Mouse (Mus musculus) kidney, postnatal 10 days (tissue): ENCODE results near the gene Sesn1.
A peak's percentile ranks its signal among the peaks of the same experiment; 100 is the strongest.

Experiments used
- DNase-seq: peaks from one replicate; pipeline ENCODE4 v3.0.0; 2021; ENCODE audit warnings: mixed read lengths

The Sesn1 gene

DNA sequence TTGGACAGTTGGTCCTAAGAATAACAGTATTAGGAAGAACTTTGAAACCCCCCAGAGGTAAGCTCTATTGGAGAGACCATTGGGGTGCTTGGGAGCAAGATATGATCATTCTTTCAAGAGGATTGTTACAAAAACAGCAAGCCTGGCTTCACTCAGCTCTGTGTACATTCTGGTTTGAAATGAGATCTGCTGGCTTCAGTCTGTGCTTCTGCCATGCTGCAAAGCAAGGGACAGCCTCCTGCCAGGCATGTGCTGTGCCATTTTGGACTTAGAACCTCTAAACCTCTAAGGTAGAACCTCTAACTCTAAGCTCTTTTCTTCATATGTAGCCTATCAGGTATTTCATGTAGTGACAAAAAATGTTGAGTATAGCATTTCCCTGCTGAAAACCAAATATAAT is 65.9 kb downstream of the Sesn1 start:
- no peak for DNase-seq

DNA sequence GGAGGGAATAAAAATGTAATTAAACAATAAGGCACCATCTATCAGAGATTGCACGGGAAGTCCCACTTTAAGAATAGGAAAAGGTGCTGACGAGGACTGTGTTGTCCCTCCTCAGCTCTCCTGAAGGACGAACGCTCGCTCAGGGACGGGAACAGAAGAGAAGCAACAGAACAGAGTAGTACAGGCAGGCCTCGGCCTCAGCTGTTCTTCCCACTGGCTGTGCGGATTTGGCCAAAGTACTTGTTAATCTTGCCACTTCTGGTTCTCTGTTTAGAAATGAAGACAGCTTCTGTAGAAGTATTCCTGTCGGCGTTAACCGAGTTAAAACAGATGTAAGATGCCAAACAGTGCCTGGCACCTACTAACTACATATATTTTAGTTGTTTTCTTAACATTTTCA is 68.6 kb downstream of the Sesn1 start:
- DNase-seq: no peak

GRCm38 (mm10) chr10:41879675-41880074 is 69.9 kb downstream of the Sesn1 start:
- no peak for DNase-seq

- DNase-seq: peak; percentile 28
Observed at GRCm38 (mm10) chr10:41880206-41880605, 70.5 kb downstream of the Sesn1 start.

GRCm38 (mm10) chr10:41880777-41881176 is 71.0 kb downstream of the Sesn1 start:
- no peak for DNase-seq

DNA sequence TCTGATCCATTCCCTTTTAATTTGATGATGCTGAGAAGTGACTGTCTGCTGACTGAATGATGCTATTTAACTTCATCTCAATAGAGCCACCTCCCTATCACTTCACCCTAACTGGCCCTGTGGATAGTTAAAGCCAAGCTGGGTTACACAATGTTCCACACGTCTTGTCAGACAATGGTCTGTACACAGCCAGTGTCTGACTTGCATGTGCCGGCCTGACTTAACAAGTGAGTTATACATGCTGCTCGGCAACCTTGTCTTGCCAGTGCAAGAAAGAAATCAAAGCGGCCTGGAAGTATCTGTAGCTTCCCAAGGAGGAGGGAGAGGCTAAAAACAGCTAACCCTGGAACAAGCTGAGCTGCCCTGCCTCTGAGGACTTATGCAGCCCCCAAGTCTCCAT is 71.7 kb downstream of the Sesn1 start:
- DNase-seq: no peak

- peak; percentile 43 for DNase-seq
Observed at GRCm38 (mm10) chr10:41883741-41884575, 74.2 kb downstream of the Sesn1 start.

DNA sequence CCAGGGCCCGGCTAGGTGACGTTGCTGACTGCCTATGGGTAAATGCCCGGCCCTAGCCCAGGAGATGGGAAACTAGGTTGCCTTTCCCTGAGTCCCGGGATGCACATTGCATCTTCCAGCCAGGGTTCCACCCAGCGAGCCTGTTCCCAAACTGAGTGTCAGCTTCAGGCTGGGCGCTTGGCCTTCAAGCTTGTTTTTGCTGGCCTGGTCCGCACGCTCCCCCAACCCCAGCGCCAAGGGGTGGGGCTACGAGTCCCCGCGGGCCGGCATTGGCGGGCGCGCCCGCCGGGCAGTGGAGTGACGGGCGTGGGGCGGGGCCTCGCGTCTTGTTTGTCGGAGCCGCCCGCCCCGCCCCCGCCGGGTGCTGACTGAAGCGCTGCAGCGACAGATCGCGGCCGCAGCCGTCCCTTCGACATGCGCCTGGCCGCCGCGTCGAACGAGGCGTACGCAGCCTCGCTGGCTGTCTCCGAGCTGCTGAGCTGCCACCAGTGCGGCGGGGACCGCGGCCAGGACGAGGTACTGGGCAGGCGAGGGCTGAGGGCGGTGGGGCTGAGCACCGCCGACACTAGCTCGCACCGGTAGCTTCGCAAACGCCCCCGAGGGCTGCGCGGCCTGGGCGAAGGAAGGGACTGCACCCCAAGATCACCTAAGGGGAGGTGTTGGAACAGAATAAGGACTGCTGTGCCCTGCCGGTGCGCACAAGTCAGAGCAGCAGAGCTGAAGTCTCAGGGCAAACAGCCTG is 77.5 kb downstream of the Sesn1 start:
- peak; percentile 99 for DNase-seq

- no peak for DNase-seq
Observed at GRCm38 (mm10) chr10:41888365-41888941, 78.7 kb downstream of the Sesn1 start.

GRCm38 (mm10) chr10:41889566-41889965 is 79.8 kb downstream of the Sesn1 start:
- no peak for DNase-seq

DNA sequence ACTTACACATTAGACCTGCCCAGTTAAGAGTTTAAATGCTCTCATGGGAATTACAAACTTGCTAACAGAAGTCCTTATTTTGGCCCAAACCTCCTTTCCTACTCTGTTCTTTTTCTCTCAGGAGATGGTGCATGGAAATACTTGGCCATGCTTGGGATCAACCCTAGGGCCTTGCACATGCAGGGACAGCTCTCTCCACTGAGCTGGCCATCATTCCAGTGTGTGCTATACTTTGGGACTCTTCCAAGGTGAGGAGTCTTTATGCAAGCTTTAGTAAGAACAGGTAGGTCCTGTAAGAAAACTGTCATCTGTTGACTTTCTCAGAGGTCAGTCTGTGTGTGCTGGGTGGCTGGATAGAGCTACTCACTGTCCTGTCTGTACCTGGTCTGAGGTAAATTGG is 80.8 kb downstream of the Sesn1 start:
- DNase-seq: no peak

GRCm38 (mm10) chr10:41891312-41891711 is 81.6 kb downstream of the Sesn1 start:
- DNase-seq: no peak

DNA sequence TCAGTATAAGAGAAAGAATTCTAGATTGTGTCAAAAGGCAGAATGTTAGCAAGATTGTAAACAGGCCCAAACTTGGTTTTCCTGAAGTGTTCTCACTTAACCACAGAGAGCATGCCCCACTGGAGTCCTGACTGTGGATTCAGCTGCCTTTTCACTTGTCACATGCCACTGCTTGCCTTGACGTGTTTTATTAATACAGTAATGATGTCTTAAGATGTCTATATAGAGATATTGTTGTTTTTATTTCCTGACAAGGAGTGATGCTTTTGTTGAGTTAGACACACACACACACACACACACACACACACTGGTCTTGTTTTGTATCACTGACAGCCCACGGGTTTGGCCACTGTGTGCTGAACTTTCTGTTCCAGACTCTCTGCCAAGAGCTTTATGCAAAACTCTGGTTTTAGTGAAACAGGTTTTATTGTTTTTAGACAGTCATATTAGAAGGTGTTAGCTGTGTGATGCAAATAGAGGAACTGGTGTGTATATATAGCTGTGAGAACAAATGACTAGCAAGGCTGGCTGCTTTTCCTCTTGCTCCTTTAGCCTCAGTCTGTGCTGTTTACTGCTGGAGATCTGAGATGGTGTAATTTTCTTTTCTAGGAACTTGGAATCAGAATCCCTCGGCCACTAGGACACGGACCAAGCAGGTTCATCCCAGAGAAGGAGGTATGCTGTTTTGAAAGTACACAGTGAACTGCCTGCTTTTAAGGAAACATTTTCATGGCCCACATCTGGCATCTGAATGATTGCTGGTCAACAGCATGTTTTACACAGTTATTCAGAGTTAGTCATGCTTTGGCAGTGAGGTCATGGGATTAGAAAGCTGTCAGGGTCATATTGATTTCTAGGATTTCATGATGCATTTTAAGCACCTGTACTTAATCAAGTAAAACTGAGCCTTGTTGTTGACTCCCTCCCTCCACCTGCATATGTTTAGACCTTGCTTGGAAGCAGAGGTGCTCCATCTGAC is 84.0 kb downstream of the Sesn1 start:
- no peak for DNase-seq

DNA sequence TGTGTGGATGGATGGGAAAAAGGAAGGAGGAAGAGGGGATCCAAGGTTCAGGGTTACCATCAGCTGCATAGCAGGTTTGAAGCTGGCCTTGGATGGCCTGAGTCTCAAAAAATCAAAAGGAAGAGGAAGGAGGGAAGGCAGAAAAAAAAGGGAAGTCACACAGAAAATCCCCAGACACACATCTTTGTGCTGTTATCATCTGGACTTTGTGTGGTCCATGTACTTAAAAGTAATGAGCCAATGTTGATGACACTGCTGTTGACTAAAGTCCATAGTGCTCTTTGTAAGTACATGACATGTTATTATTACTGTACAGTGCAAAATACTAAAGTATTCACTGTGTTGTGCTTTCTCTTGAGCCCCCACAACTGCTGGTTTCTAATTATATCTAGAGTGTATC is 86.7 kb downstream of the Sesn1 start:
- no peak for DNase-seq

DNA sequence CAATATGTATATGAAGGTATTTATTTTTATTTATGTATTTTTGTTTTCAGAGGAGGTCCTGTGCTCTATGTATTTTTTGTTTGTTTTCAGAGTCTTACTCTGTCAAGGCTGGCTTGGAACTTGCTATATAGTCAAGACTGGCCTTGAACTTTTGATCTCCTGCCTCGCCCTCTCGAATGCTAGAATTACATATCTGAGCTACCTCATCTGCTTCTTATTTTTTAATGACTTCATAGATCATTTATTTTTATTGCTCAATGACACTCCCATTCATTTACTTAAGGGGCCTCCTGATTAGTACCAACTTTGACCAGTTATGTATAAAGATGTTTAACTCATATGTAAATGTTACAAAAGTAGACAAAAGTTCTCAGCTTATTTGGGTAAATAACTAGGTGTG is 87.1 kb downstream of the Sesn1 start:
- no peak for DNase-seq

DNA sequence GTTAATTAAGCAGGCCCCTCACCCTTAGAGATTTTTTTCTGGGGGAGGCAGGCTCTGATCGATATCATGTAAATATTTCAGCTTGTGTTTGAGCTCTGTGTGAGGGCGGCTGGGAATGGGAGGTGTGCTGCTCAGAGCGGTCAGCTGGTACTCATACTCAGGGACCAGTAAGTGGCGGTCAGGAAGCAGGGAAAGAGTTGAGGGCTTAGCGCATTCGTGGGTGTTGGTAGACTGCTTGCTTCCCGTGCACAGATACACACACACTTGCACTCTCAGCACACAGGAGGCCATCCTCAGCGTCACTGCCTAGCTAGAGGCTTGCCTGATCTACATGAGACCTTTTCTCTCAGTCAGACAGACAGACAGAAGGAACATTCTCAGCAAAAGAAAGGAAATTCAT is 91.7 kb downstream of the Sesn1 start:
- no peak for DNase-seq

GRCm38 (mm10) chr10:41901864-41902263 is 92.1 kb downstream of the Sesn1 start:
- no peak for DNase-seq

DNA sequence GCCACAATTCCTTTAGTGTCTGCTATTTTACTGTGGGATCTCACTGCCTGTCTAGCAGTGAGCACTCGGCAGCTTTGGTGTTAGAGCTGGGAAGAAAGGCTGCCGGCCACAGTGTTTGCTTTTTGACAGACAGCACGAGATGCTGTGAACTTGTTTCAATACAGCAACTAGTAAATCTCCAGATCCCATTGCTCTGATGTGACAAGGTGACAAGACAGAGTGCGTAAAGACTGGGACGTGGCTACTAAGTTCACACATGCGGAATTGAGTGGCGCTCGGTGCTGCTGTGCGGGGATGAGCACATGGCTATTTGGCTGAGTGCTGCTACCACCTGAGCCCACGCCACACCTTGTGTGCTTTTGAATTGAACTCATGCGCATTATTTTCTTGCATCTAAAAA is 97.7 kb downstream of the Sesn1 start:
- no peak for DNase-seq

DNA sequence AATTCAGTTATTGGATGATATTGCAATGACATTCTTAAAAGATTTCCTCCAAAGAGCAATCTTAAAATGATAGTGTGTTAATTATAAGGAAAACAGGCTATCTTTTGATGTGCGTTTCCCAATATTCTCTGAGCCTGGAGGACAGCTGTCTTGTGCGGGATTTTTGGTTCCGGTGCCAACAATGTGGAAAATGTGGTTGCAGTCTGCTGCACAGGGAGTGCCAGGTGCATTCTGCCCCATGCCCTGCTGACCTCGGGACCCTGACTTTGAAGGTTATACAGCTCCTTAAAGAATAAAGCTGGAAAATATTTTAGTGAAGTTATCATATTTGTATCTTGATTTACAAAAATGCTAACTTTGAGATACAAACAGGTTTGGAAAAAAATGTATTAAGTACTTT is 98.2 kb downstream of the Sesn1 start:
- no peak for DNase-seq

DNA sequence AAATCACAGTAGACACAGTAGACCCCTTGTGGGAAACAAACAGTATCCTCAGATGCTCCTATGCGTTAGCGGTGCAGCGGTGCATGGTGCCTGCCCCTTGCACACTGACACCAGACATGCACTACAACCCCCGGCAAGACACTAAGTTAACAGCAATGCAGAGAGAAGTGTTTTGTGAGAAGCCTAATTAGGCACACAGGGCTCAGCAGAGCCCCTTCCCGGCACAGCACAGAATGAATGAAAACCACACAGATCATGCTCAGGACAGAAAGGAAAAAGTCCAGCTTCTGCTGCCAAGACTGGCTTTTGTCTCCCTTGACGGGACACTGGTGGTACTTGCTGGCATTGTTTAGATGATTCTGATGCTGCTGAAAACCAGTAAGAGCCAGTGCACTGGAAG is 99.2 kb downstream of the Sesn1 start:
- no peak for DNase-seq

DNA sequence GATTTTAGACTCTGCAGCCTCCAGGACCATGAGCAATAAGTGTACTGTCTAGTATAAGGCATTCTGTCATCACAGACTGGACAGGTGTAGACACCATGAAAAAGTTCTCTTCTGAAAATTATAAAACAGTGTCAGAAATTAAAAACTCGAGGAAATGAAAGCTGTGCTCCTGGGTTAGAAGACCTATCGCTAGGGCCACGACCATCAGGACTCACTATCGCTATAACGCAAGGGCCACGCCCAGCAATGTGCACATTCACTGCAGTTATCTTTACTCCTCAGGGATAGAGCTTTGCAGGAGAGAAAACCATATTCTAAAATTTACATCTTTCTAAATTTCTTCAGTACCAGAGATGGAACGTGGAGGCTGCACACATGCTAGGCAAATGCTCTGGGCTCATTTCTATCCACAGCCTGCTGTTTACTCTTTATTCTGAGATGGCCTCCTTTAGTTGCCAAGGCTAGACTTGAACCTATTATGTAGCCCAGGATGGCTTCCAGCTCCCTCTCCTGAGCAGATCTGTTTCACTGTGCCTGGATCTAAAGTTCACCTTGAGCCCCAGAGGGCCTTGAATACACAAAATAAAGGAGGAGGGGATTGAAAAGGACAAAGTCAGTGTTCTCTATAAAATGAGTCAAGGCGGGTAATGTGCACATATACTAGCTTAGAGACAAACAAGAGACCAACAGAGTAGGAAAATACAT is 102.7 kb downstream of the Sesn1 start:
- DNase-seq: no peak

- DNase-seq: no peak
Observed at GRCm38 (mm10) chr10:41926726-41927125, 117.0 kb downstream of the Sesn1 start.
